ENCODE assay signal across 8 mouse cellular contexts in genomic region chr15:31627277-31628154, GRCm38 (mm10). TPM values are rescaled to one million over a fixed set of nuclear protein-coding genes. Genes with fewer than 3 reads are reported as not detected.
DNase-seq lines count a peak whose midpoint lies in the region; ATAC-seq and TF ChIP-seq lines count a peak whose summit lies in the region.
"Had no signal": no experiment of that assay in that cellular context is flagged by ENCODE, and none has a peak within 500 bp of the region (broad histone marks: within the 10 kb centered on the region; RNA-seq: fewer than 3 reads in every experiment).

No protein-coding gene starts in this region.

- no peak for TF ChIP-seq POLR2A in liver, adult 2 months (IDR thresholded peaks at IDR 0.05; ENCODE audit: extremely low read depth, insufficient read depth, low read length)

- ATAC-seq in forebrain, embryonic 13.5 days, result peak; percentile 61

- H3K27me3 ChIP-seq in forebrain, embryonic 13.5 days, result no peaks in the 10 kb centered on the region
- H3K27me3 ChIP-seq in liver, adult 2 months (ENCODE audit: control insufficient read depth, insufficient read depth, low read length), result no peaks in the 10 kb centered on the region

- TF ChIP-seq CTCF in liver, adult 2 months (IDR thresholded peaks at IDR 0.05; ENCODE audit: low read depth, low read length), result no peak

- H3K27ac ChIP-seq in forebrain, embryonic 13.5 days, result peak overlapping the region; percentile 78
- H3K27ac ChIP-seq in liver, adult 2 months (replicated peaks; ENCODE audit: insufficient read depth, low read depth, low read length), result no peak overlapping the region

- H3K4me1 ChIP-seq in forebrain, embryonic 13.5 days, result peaks cover 19% of the 10 kb centered on the region
- no peaks in the 10 kb centered on the region for H3K4me1 ChIP-seq in liver, adult 2 months (ENCODE audit: control insufficient read depth, insufficient read depth, low read length)

- H3K36me3 ChIP-seq in forebrain, embryonic 13.5 days (ENCODE audit: poor library complexity, severe bottlenecking), result peaks cover 8% of the 10 kb centered on the region; the same call in 1 of the 2 replicates
- no peaks in the 10 kb centered on the region for H3K36me3 ChIP-seq in liver, adult 2 months (ENCODE audit: control insufficient read depth, insufficient read depth, low read length)

- no peaks in the 10 kb centered on the region for H3K9me3 ChIP-seq in forebrain, embryonic 13.5 days (replicated peaks)

- intact Hi-C loops in left cerebral cortex, postnatal 4 days (cut with DNase I), result loop anchor here (10.0 kb wide), 1 partner anchor 807 kb away; no protein-coding TSS in a partner anchor
- intact Hi-C loops in heart, postnatal 14 days (cut with DNase I), result no loop called here

- H3K4me3 ChIP-seq in forebrain, embryonic 13.5 days, result no peak overlapping the region
- no peak overlapping the region for H3K4me3 ChIP-seq in liver, adult 2 months (ENCODE audit: insufficient read depth, low read depth, low read length)

- peak; percentile 7 for DNase-seq in retina, embryonic 14.5 days (ENCODE audit: low spot score)
- no peak for DNase-seq in retina, postnatal 1 day
- peak; percentile 9 for DNase-seq in liver, adult 2 months (ENCODE audit: extremely low read depth, low read depth, low spot score)
- DNase-seq in gastrocnemius, postnatal 4 days (ENCODE audit: low spot score in 2 of 2), result no peak
- DNase-seq in left cerebral cortex, postnatal 4 days, result no peak
- DNase-seq in heart, postnatal 14 days, result no peak
- DNase-seq: heart, postnatal 36 days had no signal

- no peak overlapping the region for H3K9ac ChIP-seq in forebrain, embryonic 13.5 days
- no peak overlapping the region for H3K9ac ChIP-seq in liver, adult 2 months (ENCODE audit: low read depth, low read length)

- 36% methylated on average over 12 of the region's 12 CpGs for WGBS in forebrain, embryonic 13.5 days
- WGBS in liver, adult 2 months, result 75% methylated on average over 12 of the region's 12 CpGs

- H3K4me2 ChIP-seq in forebrain, embryonic 13.5 days, result no peak overlapping the region; the same call in 1 of the 2 replicates

- H3K79me2 ChIP-seq in liver, adult 2 months (ENCODE audit: control insufficient read depth, insufficient read depth, low read length), result no peaks in the 10 kb centered on the region

RNA-seq across cellular contexts. Expression of gene Fam173b, which starts 25.9 kb away (rescaled TPM):
- polyA plus RNA-seq in forebrain, embryonic 13.5 days (2015; fragmentation: Nextera tagmentation; extraction: Ambion mirVana), result 12.0 and 13.8 TPM in 2 replicates
- 20.1 and 20.4 TPM in 2 replicates for total RNA-seq in liver, adult 2 months (2014; rRNA removed)
- 8.5 and 13.7 TPM in 2 replicates for polyA plus RNA-seq in liver, adult 2 months (2012; rRNA removed)
- total RNA-seq in gastrocnemius, postnatal 4 days (2021), result 10 to 100 TPM; 12.7 to 13.7 TPM
- total RNA-seq in left cerebral cortex, postnatal 4 days (2021), result 10 to 100 TPM; 11.4 to 13.0 TPM
- 10 to 100 TPM; 17.1 to 19.9 TPM for total RNA-seq in heart, postnatal 14 days (2021)

RNA-seq across cellular contexts. Expression of gene Cct5, which starts 25.9 kb away (rescaled TPM):
- polyA plus RNA-seq in forebrain, embryonic 13.5 days (2015; fragmentation: Nextera tagmentation; extraction: Ambion mirVana), result 600 and 616 TPM in 2 replicates
- total RNA-seq in liver, adult 2 months (2014; rRNA removed), result 180 and 184 TPM in 2 replicates
- 72.8 and 73.6 TPM in 2 replicates for polyA plus RNA-seq in liver, adult 2 months (2012; rRNA removed)
- total RNA-seq in gastrocnemius, postnatal 4 days (2021), result 100 to 1,000 TPM; 230 to 241 TPM
- total RNA-seq in left cerebral cortex, postnatal 4 days (2021), result 100 to 1,000 TPM; 306 to 309 TPM
- 100 to 1,000 TPM; 144 to 154 TPM for total RNA-seq in heart, postnatal 14 days (2021)

Comparison
In these comparisons a context has a peak if more than half of its experiments do, and no peak if none do; other contexts are left out.
1. DNase-seq: peak in retina, embryonic 14.5 days (single experiment) and liver, adult 2 months (single experiment); none in retina, postnatal 1 day (single experiment), gastrocnemius, postnatal 4 days (0 of 2), left cerebral cortex, postnatal 4 days (single experiment) and heart, postnatal 14 days (0 of 2).